Mouse (Mus musculus) stomach, embryonic 15.5 days (tissue): ENCODE measurements around the gene Zxdc. TPM values are rescaled to one million over a fixed set of nuclear protein-coding genes. Genes with fewer than 3 reads are reported as not detected.

Experiments
- ATAC-seq: fragments of 200-750 bp; cut with Nextera tagmentation; 2 replicates; pipeline ENCODE4 v1.8.0; 2017; ENCODE audit warnings: low read depth, moderate number of reproducible peaks, moderate TSS enrichment; ENCODE audit not compliant: insufficient read depth, low FRiP score
- H3K27ac ChIP-seq: fragments of 300-500 bp; sonication (generic); 2 replicates; pipeline ENCODE4 v1.5.1; 2015; ENCODE audit warnings: mild to moderate bottlenecking, inconsistent platforms
- H3K27me3 ChIP-seq: fragments of 300-500 bp; sonication (generic); replicated peaks from 2 replicates; pipeline ENCODE4 v1.6.1; 2015; ENCODE audit warnings: inconsistent platforms
- H3K36me3 ChIP-seq: fragments of 300-500 bp; sonication (generic); 2 replicates; pipeline ENCODE4 v1.6.1; 2015; ENCODE audit warnings: inconsistent platforms
- H3K4me1 ChIP-seq: fragments of 300-500 bp; sonication (generic); 2 replicates; pipeline ENCODE4 v1.6.1; 2015; ENCODE audit warnings: inconsistent platforms
- H3K4me2 ChIP-seq: fragments of 300-500 bp; sonication (generic); 2 replicates; pipeline ENCODE4 v1.6.1; 2015; ENCODE audit warnings: mild to moderate bottlenecking, inconsistent platforms
- H3K4me3 ChIP-seq: fragments of 300-500 bp; sonication (generic); replicated peaks from 2 replicates; pipeline ENCODE4 v1.5.1; 2015; ENCODE audit warnings: inconsistent platforms
- H3K9ac ChIP-seq: fragments of 300-500 bp; sonication (generic); 2 replicates; pipeline ENCODE4 v1.6.1; 2015; ENCODE audit warnings: inconsistent platforms
- H3K9me3 ChIP-seq: fragments of 300-500 bp; sonication (generic); 2 replicates; pipeline ENCODE4 v1.6.1; 2016; ENCODE audit warnings: inconsistent platforms
- WGBS: fragments of 180-500 bp; shearing (Covaris S2); methylation state at CpG from one replicate; pipeline ENCODE4 v1.1.7; 2015; 5-methylcytosine and 5-hydroxymethylcytosine counted together
- polyA plus RNA-seq: library from polyadenylated mRNA; unstranded; fragments of >200 nt; fragmentation: Nextera tagmentation; extraction: Ambion mirVana; gene quantifications from 2 replicates; pipeline ENCODE4 v1.2.1, GENCODE M21; 2015

Zxdc gene
- 7.7 and 7.9 TPM in 2 replicates for polyA plus RNA-seq

DNA sequence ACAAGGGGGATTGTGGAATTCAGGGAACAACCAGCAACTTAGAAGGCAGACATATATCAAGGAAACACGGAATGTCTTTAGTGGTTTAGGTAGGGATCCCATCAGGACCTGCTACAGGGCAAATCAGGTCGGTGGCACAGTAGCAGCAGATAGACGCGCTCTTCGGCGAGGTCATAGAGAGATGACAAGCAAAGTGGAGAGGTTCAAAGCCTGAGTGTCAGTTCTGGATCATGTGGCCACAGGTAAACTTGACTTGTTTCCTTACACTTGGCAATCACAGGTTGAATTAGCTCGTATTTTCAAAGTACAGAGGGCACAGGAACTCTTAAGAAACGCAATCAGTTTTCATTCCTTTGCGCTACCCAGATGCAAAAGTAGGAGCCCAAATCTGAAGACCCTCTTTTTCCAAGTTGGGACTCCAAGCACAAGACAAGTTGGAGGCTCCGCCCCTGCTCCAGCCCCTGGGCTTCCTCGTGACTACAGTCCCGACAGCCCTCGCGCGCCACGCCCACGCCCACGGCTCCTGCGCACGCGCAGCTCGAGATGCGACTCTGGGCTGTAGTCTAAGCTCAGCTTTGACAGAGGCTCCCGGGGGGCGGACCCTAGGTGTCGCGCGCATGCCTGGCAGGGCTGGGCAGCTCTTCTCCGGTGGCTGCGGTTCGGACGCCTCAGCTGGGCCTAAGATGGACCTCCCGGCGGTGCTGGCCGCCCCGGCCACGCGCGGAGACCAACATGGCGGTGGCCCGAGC lies at the start of gene Zxdc:
TSS of gene Zxdc (plus strand) at position 517 of the 749 bp plus-strand sequence.
- H3K9ac ChIP-seq, result peak within 1 kb of the TSS; percentile 82
- peak; percentile 96 for ATAC-seq
- H3K9me3 ChIP-seq, result no peaks in the 10 kb centered on the region
- H3K4me1 ChIP-seq, result peaks cover 14% of the 10 kb centered on the region
- peak within 1 kb of the TSS; percentile 89 for H3K27ac ChIP-seq
- H3K36me3 ChIP-seq, result peaks cover 6% of the 10 kb centered on the region
- 6% methylated on average over 41 of the region's 41 CpGs for WGBS
- peak within 1 kb of the TSS; percentile 96 for H3K4me2 ChIP-seq
- peak within 1 kb of the TSS; percentile 97 for H3K4me3 ChIP-seq
- H3K27me3 ChIP-seq, result no peaks in the 10 kb centered on the region

DNA sequence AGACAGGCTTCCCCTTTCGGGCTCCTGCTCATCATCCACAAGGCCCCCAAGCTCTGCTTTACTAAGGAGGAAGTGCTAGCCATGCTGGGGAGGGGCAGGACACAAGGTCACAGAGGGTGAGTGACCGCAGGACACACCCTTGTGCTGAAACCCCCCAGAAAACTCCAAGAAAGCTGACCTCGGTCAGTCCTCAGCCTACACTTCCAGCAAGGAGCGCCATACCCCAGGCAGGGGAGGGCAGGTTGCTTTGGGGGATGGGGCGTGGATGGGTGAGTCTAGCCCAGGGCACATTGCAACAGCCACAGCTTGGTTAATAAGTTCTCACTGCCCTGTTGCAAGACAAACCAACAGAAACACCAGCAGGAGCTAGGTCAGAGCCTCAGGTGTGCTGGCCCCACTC lies 48.9 kb upstream of the Zxdc start:
- peaks cover 5% of the 10 kb centered on the region; the same call in 1 of the 2 replicates for H3K4me1 ChIP-seq
- no peaks in the 10 kb centered on the region; the same call in 1 of the 2 replicates for H3K27me3 ChIP-seq
- H3K4me2 ChIP-seq, result no peak overlapping the region
- no peaks in the 10 kb centered on the region for H3K36me3 ChIP-seq
- WGBS, result 70% methylated on average over 5 of the region's 5 CpGs
- no peak for ATAC-seq
- H3K9me3 ChIP-seq, result no peaks in the 10 kb centered on the region
- no peak overlapping the region for H3K27ac ChIP-seq
- H3K9ac ChIP-seq, result no peak overlapping the region
- no peak overlapping the region for H3K4me3 ChIP-seq

DNA sequence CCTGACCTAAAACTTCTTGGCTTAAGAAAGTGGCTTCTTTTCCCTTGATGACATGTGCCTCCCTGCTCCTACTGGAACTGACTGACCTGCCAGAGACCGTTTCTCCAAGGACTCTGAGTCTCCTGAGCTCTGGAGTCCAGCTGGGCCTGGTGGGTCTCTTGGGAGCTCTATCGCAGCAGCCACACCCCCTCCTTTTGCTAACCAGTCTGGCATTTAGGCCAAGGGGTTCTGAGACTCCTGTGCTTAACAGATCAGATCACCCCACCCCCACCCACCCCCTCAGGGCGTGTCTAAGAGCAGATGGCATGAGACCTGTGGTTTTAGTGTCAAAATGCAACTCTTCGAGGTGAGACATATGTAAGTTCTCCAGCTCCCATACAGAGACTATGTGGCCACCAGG lies 47.5 kb upstream of the Zxdc start:
- no peaks in the 10 kb centered on the region; the same call in 1 of the 2 replicates for H3K27me3 ChIP-seq
- no peak overlapping the region for H3K27ac ChIP-seq
- no peak overlapping the region for H3K4me3 ChIP-seq
- no peaks in the 10 kb centered on the region for H3K36me3 ChIP-seq
- 52% methylated on average over 4 of the region's 4 CpGs for WGBS
- H3K9me3 ChIP-seq, result no peaks in the 10 kb centered on the region
- no peak overlapping the region for H3K9ac ChIP-seq
- ATAC-seq, result no peak
- H3K4me1 ChIP-seq, result peaks cover 5% of the 10 kb centered on the region; the same call in 1 of the 2 replicates
- no peak overlapping the region for H3K4me2 ChIP-seq

DNA sequence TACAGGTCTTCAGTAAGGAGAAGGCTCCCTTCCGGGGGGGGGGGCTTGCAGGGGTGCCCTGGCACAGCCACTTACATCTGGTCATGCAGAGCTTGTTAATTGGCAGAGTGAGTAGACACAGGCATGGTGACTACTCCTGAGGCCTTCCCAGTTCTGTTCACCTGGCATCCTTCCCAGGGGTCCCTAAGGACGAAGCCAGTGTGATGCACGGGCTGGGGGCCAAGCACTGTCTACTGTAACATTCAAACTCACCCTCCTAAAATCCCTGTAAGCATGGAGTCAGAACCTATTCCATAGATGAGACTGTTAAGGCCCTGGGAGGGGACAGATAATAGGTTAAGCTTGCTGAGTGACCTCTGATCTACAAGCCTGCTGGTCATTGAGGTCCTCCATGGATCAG lies 45.3 kb upstream of the Zxdc start:
- 64% methylated on average over 3 of the region's 3 CpGs for WGBS
- no peak overlapping the region for H3K27ac ChIP-seq
- no peak overlapping the region for H3K4me2 ChIP-seq
- no peaks in the 10 kb centered on the region; the same call in 1 of the 2 replicates for H3K27me3 ChIP-seq
- no peak overlapping the region for H3K4me3 ChIP-seq
- H3K36me3 ChIP-seq, result no peaks in the 10 kb centered on the region
- ATAC-seq, result no peak
- no peak overlapping the region for H3K9ac ChIP-seq
- H3K9me3 ChIP-seq, result no peaks in the 10 kb centered on the region
- peaks cover 5% of the 10 kb centered on the region; the same call in 1 of the 2 replicates for H3K4me1 ChIP-seq

DNA sequence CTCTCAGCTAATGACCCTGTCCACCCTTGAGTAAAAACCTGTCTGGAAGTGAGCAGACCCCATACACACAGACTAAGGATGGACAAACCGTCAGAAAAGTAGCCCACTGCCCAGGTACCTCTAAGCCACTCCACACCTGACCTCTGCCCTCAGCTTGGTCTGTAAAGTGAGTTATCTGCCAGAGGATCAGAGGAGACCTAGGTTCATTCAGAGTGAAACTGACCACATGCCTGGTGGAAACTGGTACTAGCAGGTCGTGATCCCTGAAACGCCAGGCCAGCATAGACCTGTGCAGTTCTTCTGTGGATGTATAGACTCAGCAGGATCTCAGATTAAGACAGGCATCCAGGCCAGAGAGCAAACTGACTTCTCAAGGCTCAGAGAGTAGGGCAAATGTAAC lies 44.8 kb upstream of the Zxdc start:
- Histone ChIP-seq H3K9me3 (no peaks in the 10 kb centered on the region), H3K36me3 (no peaks in the 10 kb centered on the region), H3K27me3 (no peaks in the 10 kb centered on the region; the same call in 1 of the 2 replicates), H3K27ac (no peak overlapping the region), H3K4me1 (peaks cover 5% of the 10 kb centered on the region; the same call in 1 of the 2 replicates), H3K4me3 (no peak overlapping the region), H3K9ac (no peak overlapping the region), H3K4me2 (no peak overlapping the region)
- 63% methylated on average over 3 of the region's 3 CpGs for WGBS
- no peak for ATAC-seq

DNA sequence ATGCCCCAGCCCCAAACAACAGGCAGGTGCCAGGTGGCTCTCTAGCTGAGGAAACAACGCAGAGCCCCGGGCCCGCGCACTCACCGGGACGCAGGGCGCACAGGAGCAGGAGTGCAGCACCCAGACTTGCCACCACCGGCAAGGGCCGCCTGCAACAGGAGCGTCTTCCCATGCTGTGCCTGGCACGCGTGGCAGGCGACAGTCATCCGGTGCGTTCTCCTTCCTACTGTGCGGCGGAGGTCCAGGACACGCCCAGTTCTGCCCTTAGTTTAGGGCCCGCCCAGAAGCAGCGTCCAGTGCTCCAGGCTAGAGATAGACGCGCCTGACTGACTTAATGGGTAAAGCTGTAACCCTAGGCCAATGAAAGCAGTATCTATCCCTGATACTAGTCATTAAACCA lies 44.3 kb upstream of the Zxdc start, which contains the start of gene Chst13:
TSS of gene Chst13 (minus strand) at position 195 of the 400 bp plus-strand sequence.
- H3K4me2 ChIP-seq, result peak within 1 kb of the TSS; percentile 52
- peak within 1 kb of the TSS; percentile 23; the same call in 1 of the 2 replicates for H3K4me3 ChIP-seq
- H3K9me3 ChIP-seq, result no peaks in the 10 kb centered on the region
- H3K4me1 ChIP-seq, result peaks cover 7% of the 10 kb centered on the region; the same call in 1 of the 2 replicates
- WGBS, result 7% methylated on average over 22 of the region's 22 CpGs
- H3K27me3 ChIP-seq, result no peaks in the 10 kb centered on the region; the same call in 1 of the 2 replicates
- no peak within 1 kb of the TSS for H3K27ac ChIP-seq
- peak; percentile 9; the same call in 1 of the 2 replicates for ATAC-seq
- no peak within 1 kb of the TSS for H3K9ac ChIP-seq
- H3K36me3 ChIP-seq, result no peaks in the 10 kb centered on the region

DNA sequence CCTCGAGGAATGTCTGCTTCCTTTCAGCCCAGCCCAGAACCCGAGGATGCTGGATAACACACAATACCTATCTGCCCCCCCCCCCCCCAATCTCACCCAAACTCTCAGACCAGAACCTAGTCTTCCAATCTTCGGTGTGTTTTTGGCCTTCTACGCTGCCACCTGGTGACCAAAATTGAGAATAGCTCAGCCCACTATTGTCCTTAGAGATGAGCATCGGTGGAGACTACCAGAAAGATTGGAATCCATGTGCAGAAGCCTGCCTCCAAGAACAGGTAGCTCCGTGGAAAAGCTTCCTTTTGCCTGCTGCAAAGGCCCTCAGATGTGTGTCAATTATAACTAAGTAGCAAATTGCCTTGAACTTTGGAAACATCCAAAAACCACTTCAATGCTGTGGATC lies 41.6 kb upstream of the Zxdc start:
- ATAC-seq, result no peak
- H3K27me3 ChIP-seq, result no peaks in the 10 kb centered on the region; the same call in 1 of the 2 replicates
- peaks cover 8% of the 10 kb centered on the region; the same call in 1 of the 2 replicates for H3K4me1 ChIP-seq
- H3K9me3 ChIP-seq, result no peaks in the 10 kb centered on the region
- H3K4me2 ChIP-seq, result no peak overlapping the region
- H3K9ac ChIP-seq, result no peak overlapping the region
- WGBS, result 19% methylated on average over 6 of the region's 6 CpGs
- H3K27ac ChIP-seq, result no peak overlapping the region
- H3K36me3 ChIP-seq, result no peaks in the 10 kb centered on the region
- no peak overlapping the region for H3K4me3 ChIP-seq

DNA sequence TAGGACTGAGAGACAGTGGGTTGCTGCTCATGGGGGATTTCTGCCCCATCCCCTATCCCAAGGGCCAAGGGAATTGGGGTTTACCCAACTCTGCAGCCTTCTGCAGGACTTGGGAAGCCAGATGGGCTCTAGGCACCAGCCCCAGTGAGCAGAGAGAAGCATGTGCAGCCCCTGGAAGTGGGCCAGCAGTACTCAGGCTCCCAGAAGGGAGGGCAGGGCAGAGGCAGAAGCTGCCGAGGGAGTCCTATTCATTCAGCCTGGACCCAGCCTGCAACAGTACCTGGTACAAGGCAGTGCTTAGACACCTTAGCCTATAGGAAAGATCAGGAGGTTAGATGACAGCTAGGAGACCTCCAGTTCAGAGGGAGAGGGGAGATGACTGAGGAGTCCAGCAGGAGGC lies 39.3 kb upstream of the Zxdc start:
- Histone ChIP-seq H3K27ac (no peak overlapping the region), H3K9me3 (no peaks in the 10 kb centered on the region), H3K27me3 (no peaks in the 10 kb centered on the region; the same call in 1 of the 2 replicates), H3K4me2 (no peak overlapping the region), H3K36me3 (no peaks in the 10 kb centered on the region), H3K9ac (no peak overlapping the region), H3K4me1 (peaks cover 7% of the 10 kb centered on the region; the same call in 1 of the 2 replicates), H3K4me3 (no peak overlapping the region)
- 13% methylated on average over 1 of the region's 1 CpGs for WGBS
- no peak for ATAC-seq

DNA sequence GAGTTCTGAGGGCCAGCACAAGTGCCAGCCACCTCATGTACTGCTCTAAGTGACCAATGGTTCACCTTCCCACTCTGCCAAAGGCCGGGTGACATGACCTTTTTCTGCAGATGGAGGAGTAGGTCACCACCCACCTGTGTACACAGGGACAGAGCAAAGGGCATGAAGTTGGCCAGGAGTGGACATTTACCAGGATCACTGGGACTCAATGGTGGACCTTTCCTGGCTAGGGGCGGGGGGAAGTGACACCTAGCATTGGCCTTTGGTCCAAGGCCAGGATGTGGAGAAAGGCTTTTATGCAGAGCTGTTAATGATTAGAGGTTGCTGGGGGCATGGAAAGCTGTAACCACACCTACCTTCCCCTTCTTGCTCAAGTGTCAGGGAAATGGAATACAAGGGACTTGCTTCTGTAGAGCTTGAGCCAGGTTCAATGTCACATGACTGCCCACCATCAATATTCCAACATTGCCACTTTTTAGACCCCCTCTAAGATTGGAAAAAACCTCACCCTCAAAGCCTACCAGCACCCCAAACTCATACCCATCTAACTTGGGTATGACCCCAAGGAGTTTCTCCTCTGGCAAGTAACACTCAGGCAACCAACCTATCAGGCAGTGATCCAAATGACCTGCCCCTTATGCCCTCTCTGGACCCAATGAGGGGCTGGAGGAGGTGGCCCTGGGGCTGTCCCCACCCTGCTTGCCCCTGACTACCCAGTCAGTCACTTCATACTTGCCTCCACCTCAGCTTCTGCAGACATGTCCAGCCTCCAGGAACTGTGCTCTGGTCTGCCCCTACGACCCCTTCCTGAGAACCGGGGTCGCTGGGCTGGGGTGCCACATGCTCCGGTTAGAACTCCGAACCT lies 36.5 kb upstream of the Zxdc start, which contains the start of gene Uroc1:
TSS of gene Uroc1 (plus strand) at position 724 of the 865 bp plus-strand sequence.
- 82% methylated on average over 7 of the region's 7 CpGs for WGBS
- peak; percentile 74; the same call in 1 of the 2 replicates for ATAC-seq
- no peak within 1 kb of the TSS for H3K4me2 ChIP-seq
- H3K9me3 ChIP-seq, result no peaks in the 10 kb centered on the region
- H3K4me3 ChIP-seq, result no peak within 1 kb of the TSS
- H3K27me3 ChIP-seq, result no peaks in the 10 kb centered on the region
- H3K4me1 ChIP-seq, result 0 out of 2 replicates have a peak, but pooled peaks cover 3% of the 10 kb centered on the region
- no peaks in the 10 kb centered on the region for H3K36me3 ChIP-seq
- no peak within 1 kb of the TSS for H3K9ac ChIP-seq
- H3K27ac ChIP-seq, result no peak within 1 kb of the TSS

DNA sequence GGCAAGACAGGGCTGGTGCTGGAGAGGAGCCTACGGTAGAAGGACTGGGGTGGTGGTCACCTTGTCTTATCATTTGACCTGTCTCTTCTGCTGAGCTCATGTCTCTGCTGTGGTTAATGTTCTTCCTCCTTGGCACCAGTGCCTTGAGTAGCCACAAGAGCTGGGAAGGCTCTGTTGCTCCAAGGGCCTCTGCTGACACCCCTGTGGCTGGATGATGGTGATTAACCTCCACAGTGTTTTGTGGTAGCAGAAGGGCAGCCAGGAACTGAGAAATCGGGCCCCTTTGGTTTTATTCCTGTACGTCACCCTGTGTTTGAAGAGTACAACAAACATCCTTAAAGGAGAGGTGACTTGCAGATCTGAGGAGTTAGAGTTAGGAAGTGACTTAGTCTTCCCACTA lies 35.0 kb upstream of the Zxdc start:
- 76% methylated on average over 3 of the region's 3 CpGs for WGBS
- Histone ChIP-seq H3K4me3 (no peak overlapping the region), H3K4me2 (no peak overlapping the region)

DNA sequence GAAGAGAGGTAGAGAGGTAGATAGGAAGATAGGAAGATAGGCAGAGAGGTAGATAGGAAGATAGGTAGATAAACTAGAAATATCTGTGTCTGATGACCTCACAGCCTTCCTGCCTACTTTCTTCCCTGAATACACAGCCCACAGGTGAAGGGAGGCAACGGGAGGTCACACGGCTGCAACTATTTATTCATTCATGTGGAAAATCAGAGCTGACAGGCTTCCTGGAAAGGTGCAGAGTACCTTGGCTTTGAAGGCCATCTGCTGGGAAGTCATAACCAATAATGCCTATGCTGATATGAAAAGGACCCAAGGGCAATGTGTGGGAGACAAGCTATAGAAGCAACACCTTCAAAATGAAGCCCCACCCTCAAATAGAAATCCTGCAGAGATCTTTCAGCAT lies 26.9 kb upstream of the Zxdc start:
- H3K9ac ChIP-seq, result no peak overlapping the region
- H3K9me3 ChIP-seq, result no peaks in the 10 kb centered on the region
- no peaks in the 10 kb centered on the region for H3K27me3 ChIP-seq
- 59% methylated on average over 2 of the region's 2 CpGs for WGBS
- ATAC-seq, result no peak
- H3K27ac ChIP-seq, result no peak overlapping the region
- H3K4me3 ChIP-seq, result no peak overlapping the region
- H3K4me2 ChIP-seq, result no peak overlapping the region
- H3K36me3 ChIP-seq, result no peaks in the 10 kb centered on the region
- no peaks in the 10 kb centered on the region for H3K4me1 ChIP-seq

More for the DNA sequence above, 35.0 kb upstream of the Zxdc start:
- Histone ChIP-seq H3K27ac (no peak overlapping the region), H3K27me3 (no peaks in the 10 kb centered on the region), H3K4me1 (0 out of 2 replicates have a peak, but pooled peaks cover 3% of the 10 kb centered on the region), H3K9me3 (no peaks in the 10 kb centered on the region), H3K36me3 (no peaks in the 10 kb centered on the region), H3K9ac (no peak overlapping the region)
- no peak for ATAC-seq
